Comparison of ENCODE assay signal across 13 mouse cellular contexts in the genomic region with DNA sequence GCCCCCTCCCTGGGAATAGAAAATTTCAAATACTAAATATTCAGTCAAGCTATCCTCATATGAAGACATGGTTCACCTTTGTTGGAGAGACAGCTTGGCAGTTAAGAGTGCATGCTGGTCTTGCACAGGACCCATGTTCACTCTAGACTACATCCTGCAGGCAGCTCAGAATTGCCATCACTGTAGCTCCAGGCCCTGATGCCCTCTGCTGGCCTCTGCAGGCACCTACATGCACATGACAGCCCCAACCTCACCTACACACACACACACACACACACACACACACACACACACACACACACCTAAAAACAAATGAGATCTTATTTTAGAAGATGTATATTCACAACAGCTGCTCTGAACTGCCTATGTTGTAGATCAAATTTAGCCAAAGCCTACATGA. TPM values are rescaled to one million over a fixed set of nuclear protein-coding genes. Genes with fewer than 3 reads are reported as not detected.
DNase-seq lines count a peak whose midpoint lies in the region; ATAC-seq and TF ChIP-seq lines count a peak whose summit lies in the region.
"Had no signal": no experiment of that assay in that cellular context is flagged by ENCODE, and none has a peak within 500 bp of the region (broad histone marks: within the 10 kb centered on the region; RNA-seq: fewer than 3 reads in every experiment).

No protein-coding gene starts in this region.

- H3K9me3 ChIP-seq in lung, embryonic 14.5 days (ENCODE audit: low read depth, low read length), result no peaks in the 10 kb centered on the region
- H3K9me3 ChIP-seq: hindbrain, embryonic 10.5 days; limb, embryonic 13.5 days; midbrain, embryonic 12.5 days had no signal

- H3K27me3 ChIP-seq in lung, embryonic 14.5 days (ENCODE audit: insufficient read depth, low read length), result no peaks in the 10 kb centered on the region
- no peaks in the 10 kb centered on the region for H3K27me3 ChIP-seq in cerebellum, adult 2 months (ENCODE audit: control insufficient read depth, insufficient read depth, low read length)
- H3K27me3 ChIP-seq: limb, embryonic 13.5 days; midbrain, embryonic 12.5 days had no signal

- no peak for TF ChIP-seq POLR2A in cerebellum, adult 2 months (IDR thresholded peaks at IDR 0.05; ENCODE audit: borderline replicate concordance, insufficient read depth, low read length)

- TF ChIP-seq CTCF in lung, embryonic 14.5 days (IDR thresholded peaks at IDR 0.05; ENCODE audit: low read depth), result peak; percentile 33
- no peak for TF ChIP-seq CTCF in cerebellum, adult 2 months (IDR thresholded peaks at IDR 0.05; ENCODE audit: borderline replicate concordance, insufficient read depth, low read depth, low read length)

- no peak overlapping the region for H3K9ac ChIP-seq in lung, embryonic 14.5 days
- H3K9ac ChIP-seq: limb, embryonic 13.5 days; midbrain, embryonic 12.5 days had no signal

- H3K4me2 ChIP-seq in lung, embryonic 14.5 days, result no peak overlapping the region
- H3K4me2 ChIP-seq: limb, embryonic 13.5 days; midbrain, embryonic 12.5 days had no signal

- peaks cover 9% of the 10 kb centered on the region; the same call in 1 of the 2 replicates for H3K36me3 ChIP-seq in lung, embryonic 14.5 days (ENCODE audit: insufficient read depth)

- ATAC-seq in lung, embryonic 14.5 days (ENCODE audit: insufficient read depth), result no peak

- no peak overlapping the region for H3K4me3 ChIP-seq in lung, embryonic 14.5 days (ENCODE audit: low read depth, low read length)
- H3K4me3 ChIP-seq in cerebellum, adult 2 months (replicated peaks; ENCODE audit: insufficient read depth, low read depth, low read length), result no peak overlapping the region
- H3K4me3 ChIP-seq: hindbrain, embryonic 10.5 days; limb, embryonic 13.5 days; midbrain, embryonic 12.5 days had no signal

- no peak overlapping the region for H3K27ac ChIP-seq in lung, embryonic 14.5 days (ENCODE audit: low read depth)
- no peak overlapping the region for H3K27ac ChIP-seq in cerebellum, adult 2 months (ENCODE audit: insufficient read depth, low read length)
- H3K27ac ChIP-seq: hindbrain, embryonic 10.5 days; limb, embryonic 13.5 days; midbrain, embryonic 12.5 days had no signal

- peak; percentile 27 to 39 for DNase-seq in cerebellum, postnatal 10 days
- DNase-seq in cerebellum, postnatal 25 days, result no peak
- no peak for DNase-seq in lung, embryonic 14.5 days
- no peak for DNase-seq in lung, adult 18-20 months
- peak; percentile 32 for DNase-seq in brain, adult 2 months (ENCODE audit: low read depth, low spot score)
- DNase-seq in thymus, postnatal 0 days (ENCODE audit: low spot score), result peak; percentile 40
- DNase-seq in cerebellum, adult 18-20 months, result no peak
- no peak for DNase-seq in cerebellum, adult 2 months
- DNase-seq: cerebellum, postnatal 36 days; kidney, postnatal 14 days had no signal

- no peaks in the 10 kb centered on the region for H3K4me1 ChIP-seq in lung, embryonic 14.5 days (ENCODE audit: insufficient read depth)
- no peaks in the 10 kb centered on the region for H3K4me1 ChIP-seq in cerebellum, adult 2 months (ENCODE audit: control insufficient read depth, insufficient read depth, low read length)
- H3K4me1 ChIP-seq: hindbrain, embryonic 10.5 days; limb, embryonic 13.5 days; midbrain, embryonic 12.5 days had no signal

RNA-seq across cellular contexts. Expression of a gene that starts 31.1 kb away (rescaled TPM):
- 31.5 and 38.4 TPM in 2 replicates for polyA plus RNA-seq in lung, embryonic 14.5 days (2014; fragmentation: Nextera tagmentation; extraction: Ambion mirVana)
- polyA plus RNA-seq in thymus, postnatal 0 days (2015; fragmentation: Nextera tagmentation; extraction: Ambion mirVana), result 16.9 and 18.5 TPM in 2 replicates
- polyA plus RNA-seq in cerebellum, adult 2 months (2012; rRNA removed), result 29.7 and 31.3 TPM in 2 replicates

Comparison
In these comparisons a context has a peak if more than half of its experiments do, and no peak if none do; other contexts are left out.
1. DNase-seq: peak in cerebellum, postnatal 10 days (2 of 2), brain, adult 2 months (single experiment) and thymus, postnatal 0 days (single experiment); none in cerebellum, postnatal 25 days (0 of 2), lung, embryonic 14.5 days (single experiment), lung, adult 18-20 months (0 of 2), cerebellum, adult 18-20 months (0 of 2) and cerebellum, adult 2 months (0 of 2).